Mouse (Mus musculus) CD4-positive naive resting alpha-beta T cell, adult 76 days (primary cell): Measurements from ENCODE around the gene Supt3. TPM values are rescaled to one million over a fixed set of nuclear protein-coding genes. Genes with fewer than 3 reads are reported as not detected.

Source experiments
- total RNA-seq: library from RNA; stranded (reverse); gene quantifications from one replicate; pipeline ENCODE4 v1.2.4, GENCODE M21; 2023

Gene Supt3
- 14.5 TPM for total RNA-seq

GRCm38 (mm10) chr17:44776738-44777270, at the start of gene Supt3:
Supt3 (plus strand) TSS chr17:44777152.

GRCm38 (mm10) chr17:44814508-44815175, 37.7 kb downstream of the Supt3 start, which contains the start of gene Runx2:
Runx2 (minus strand) TSS chr17:44814797.

Other genes with a start within 250 kb of the Supt3 start
- gene Runx2, start 37.6 kb downstream of the Supt3 start, total RNA-seq = 5.3 TPM